Mouse (Mus musculus) ES-E14 (cell line): ENCODE results near the gene Ccr8.

Experiments used
- CHD2 ChIP-seq: IDR thresholded peaks from 2 replicates; pipeline ENCODE4 v1.6.1; 2014; ENCODE audit warnings: mild to moderate bottlenecking, low read depth, low read length, inconsistent platforms
- MAFK ChIP-seq: IDR thresholded peaks from 2 replicates; pipeline ENCODE4 v1.6.1; 2014; ENCODE audit warnings: mild to moderate bottlenecking, low read depth, low read length, inconsistent platforms; ENCODE audit not compliant: insufficient read depth
- ZC3H11A ChIP-seq: IDR thresholded peaks from 2 replicates; pipeline ENCODE4 v1.6.1; 2012; ENCODE audit warnings: low read depth, mild to moderate bottlenecking, inconsistent platforms, low read length, borderline replicate concordance

GRCm38 (mm10) chr9:120084406-120084805, 7.5 kb upstream of the Ccr8 start:
- no peak for TF ChIP-seq ZC3H11A
- TF ChIP-seq MAFK: no peak
- no peak for TF ChIP-seq CHD2
